Mouse (Mus musculus) C2C12 (cell line): Measurements from ENCODE around the gene Ogfrl1. TPM values are rescaled to one million over a fixed set of nuclear protein-coding genes. Genes with fewer than 3 reads are reported as not detected.
A peak's percentile ranks its signal among the peaks of the same experiment; 100 is the strongest.

Experiments used
- H3K27me3 ChIP-seq: one replicate; pipeline ENCODE4 v1.6.1; 2011; ENCODE audit not compliant: control insufficient read depth, insufficient read depth, insufficient read length
- H3K36me3 ChIP-seq: one replicate; pipeline ENCODE4 v1.6.1; 2011; ENCODE audit not compliant: control insufficient read depth, insufficient read depth
- H3K4me3 ChIP-seq: one replicate; pipeline ENCODE4 v1.5.1; 2011; ENCODE audit warnings: mild to moderate bottlenecking, control low read depth; ENCODE audit not compliant: poor library complexity, insufficient read depth, severe bottlenecking
- H3K79me2 ChIP-seq: one replicate; pipeline ENCODE4 v1.6.1; 2011; ENCODE audit not compliant: control insufficient read depth, insufficient read depth
- H3K79me3 ChIP-seq: one replicate; pipeline ENCODE4 v1.6.1; 2011; ENCODE audit warnings: low read depth, control low read depth
- H3ac ChIP-seq: one replicate; pipeline ENCODE3; 2011; ENCODE audit warnings: low read depth; ENCODE audit not compliant: control insufficient read depth, insufficient read length
- CEBPB ChIP-seq: IDR thresholded peaks from one replicate; pipeline ENCODE4 v1.6.1; 2011; ENCODE audit warnings: low read depth, mild to moderate bottlenecking, control low read depth, moderate library complexity
- CTCF ChIP-seq: IDR thresholded peaks from one replicate; pipeline ENCODE4 v1.5.1; 2011; ENCODE audit not compliant: control insufficient read depth, insufficient read depth, insufficient read length
- FOSL1 ChIP-seq: IDR thresholded peaks from one replicate; pipeline ENCODE4 v1.8.0; 2011; ENCODE audit warnings: mild to moderate bottlenecking, low read length; ENCODE audit not compliant: poor library complexity, insufficient read depth, severe bottlenecking
- MAX ChIP-seq: IDR thresholded peaks from one replicate; pipeline ENCODE4 v1.6.1; 2011; ENCODE audit warnings: mild to moderate bottlenecking, control low read depth
- MYOD1 ChIP-seq: IDR thresholded peaks from one replicate; pipeline ENCODE4 v1.6.1; 2011; ENCODE audit warnings: low read depth; ENCODE audit not compliant: control insufficient read depth, insufficient read length
- MYOG ChIP-seq: IDR thresholded peaks from one replicate; pipeline ENCODE4 v1.6.1; 2011; ENCODE audit not compliant: control insufficient read depth, insufficient read length; ENCODE audit errors: extremely low read depth
- USF1 ChIP-seq: IDR thresholded peaks from one replicate; pipeline ENCODE4 v1.6.1; 2011; ENCODE audit warnings: low read depth, mild to moderate bottlenecking, control low read depth, moderate library complexity
- polyA plus RNA-seq: library from polyadenylated mRNA; unstranded; fragments of >200 nt; fragmentation: generic; extraction: Trizol; gene quantifications from one replicate; pipeline ENCODE4 v1.2.1, GENCODE M21; 2012; ENCODE audit warnings: missing spikeins

Ogfrl1 gene
- polyA plus RNA-seq, 1 experiment = 1.5 TPM

GRCm38 (mm10) chr1:23384326-23384725 is 13.2 kb downstream of the Ogfrl1 start:
- no peaks in the 10 kb centered on the region for H3K79me3 ChIP-seq
- no peak overlapping the region for H3ac ChIP-seq
- peaks cover 7% of the 10 kb centered on the region for H3K27me3 ChIP-seq
- no peak for TF ChIP-seq USF1
- no peaks in the 10 kb centered on the region for H3K79me2 ChIP-seq
- no peaks in the 10 kb centered on the region for H3K36me3 ChIP-seq
- H3K4me3 ChIP-seq = no peak overlapping the region

DNA sequence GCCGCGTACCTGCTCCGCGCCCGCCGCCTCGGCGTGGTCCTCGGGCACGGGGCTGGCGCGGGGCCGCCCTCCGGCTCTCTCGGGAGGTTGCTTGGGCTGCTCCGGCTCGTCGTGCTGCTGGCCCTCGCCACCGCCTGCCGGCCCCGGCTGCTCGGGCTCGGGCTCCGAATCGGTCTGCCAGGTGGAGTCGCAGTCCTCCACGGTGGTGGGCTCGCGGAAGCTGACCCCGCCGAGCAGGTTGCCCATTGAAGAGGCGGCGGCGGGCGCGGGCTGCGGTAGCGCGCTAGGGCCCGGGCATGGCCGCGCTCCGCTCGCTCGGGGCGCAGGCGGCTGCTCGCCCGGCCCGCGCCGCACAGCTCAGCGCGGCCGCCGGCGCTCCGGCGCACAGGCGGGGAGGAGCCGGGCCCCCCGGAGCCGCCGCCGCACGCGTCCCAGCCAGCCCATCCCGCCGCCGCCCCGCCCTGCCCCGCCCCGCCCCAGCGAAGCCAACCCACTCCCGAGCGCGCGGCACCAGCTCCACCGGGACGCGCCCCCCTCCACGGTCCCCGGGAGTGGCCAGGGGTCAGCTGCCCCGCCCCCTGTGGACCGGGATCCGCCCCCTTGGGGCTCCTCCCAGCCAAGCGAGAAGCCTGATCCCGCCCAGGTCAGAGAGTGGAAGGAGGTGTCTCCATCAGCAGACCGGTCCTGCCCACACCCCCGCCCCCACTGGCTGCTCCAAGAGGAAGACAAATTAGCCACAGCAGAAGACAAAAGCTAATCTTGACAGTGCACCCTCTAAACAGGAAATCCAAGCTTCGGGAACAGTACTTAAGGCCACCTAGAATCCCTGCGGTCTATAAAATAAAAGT is 14.5 kb downstream of the Ogfrl1 start:
- H3K36me3 ChIP-seq = no peaks in the 10 kb centered on the region
- no peaks in the 10 kb centered on the region for H3K79me2 ChIP-seq
- H3K4me3 ChIP-seq = peak overlapping the region; percentile 39
- peak overlapping the region; percentile 83 for H3ac ChIP-seq
- peaks cover 3% of the 10 kb centered on the region for H3K27me3 ChIP-seq
- no peaks in the 10 kb centered on the region for H3K79me3 ChIP-seq
- no peak for TF ChIP-seq MYOG

DNA sequence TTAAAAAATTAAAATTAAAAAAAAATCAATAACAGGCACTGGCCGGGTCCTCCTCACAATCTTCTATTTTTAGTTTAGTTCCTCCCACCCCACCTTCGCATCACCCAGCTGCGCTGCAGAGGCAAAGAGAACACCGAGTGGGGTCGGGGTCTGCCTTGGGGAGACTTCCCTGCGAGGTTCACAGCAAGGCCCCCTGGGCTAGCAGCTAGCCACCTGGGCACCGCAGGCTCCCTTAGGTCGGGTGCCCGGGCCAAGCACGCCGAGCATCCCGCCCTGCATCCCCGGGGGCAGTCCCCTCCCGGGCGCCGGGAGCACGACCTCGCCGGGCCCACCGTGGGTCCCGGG is 15.1 kb downstream of the Ogfrl1 start:
- Histone ChIP-seq H3K27me3 (peaks cover 3% of the 10 kb centered on the region), H3K36me3 (no peaks in the 10 kb centered on the region), H3K79me2 (no peaks in the 10 kb centered on the region), H3K79me3 (no peaks in the 10 kb centered on the region), H3K4me3 (peak overlapping the region; percentile 39), H3ac (peak overlapping the region; percentile 83)
- TF ChIP-seq MAX = no peak
- no peak for TF ChIP-seq USF1
- no peak for TF ChIP-seq MYOD1

DNA sequence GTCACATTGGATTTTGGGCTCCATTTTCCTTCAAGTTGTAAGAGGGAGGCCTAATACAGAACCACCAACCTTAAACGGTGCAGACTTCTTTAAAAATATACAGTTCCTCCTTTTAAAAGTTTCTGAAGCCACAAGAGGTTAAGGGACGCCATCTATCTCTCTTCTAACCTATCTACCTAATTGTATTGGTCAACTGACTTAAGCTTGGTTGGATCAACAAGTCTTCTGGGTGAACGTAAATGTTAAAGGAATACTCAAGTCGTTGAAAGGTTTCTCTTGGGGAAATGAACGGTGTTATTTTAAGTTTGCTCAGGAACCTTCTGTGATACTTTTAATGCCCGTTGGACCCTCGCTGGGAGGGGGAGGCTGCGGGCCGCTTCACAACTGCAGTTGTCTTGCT is 15.5 kb downstream of the Ogfrl1 start:
- TF ChIP-seq MAX (no peak), CTCF (no peak), MYOD1 (no peak), USF1 (no peak), CEBPB (no peak), FOSL1 (no peak), MYOG (no peak)
- peaks cover 3% of the 10 kb centered on the region for H3K27me3 ChIP-seq
- H3K4me3 ChIP-seq = no peak overlapping the region
- H3ac ChIP-seq = no peak overlapping the region
- no peaks in the 10 kb centered on the region for H3K79me3 ChIP-seq
- no peaks in the 10 kb centered on the region for H3K36me3 ChIP-seq
- H3K79me2 ChIP-seq = no peaks in the 10 kb centered on the region

- H3K4me3 ChIP-seq = no peak overlapping the region
- TF ChIP-seq FOSL1 = no peak
- no peak for TF ChIP-seq CEBPB
- TF ChIP-seq MYOG = no peak
- TF ChIP-seq CTCF = no peak
- TF ChIP-seq MAX = no peak
- TF ChIP-seq MYOD1 = no peak
- no peaks in the 10 kb centered on the region for H3K36me3 ChIP-seq
- H3ac ChIP-seq = no peak overlapping the region
- no peaks in the 10 kb centered on the region for H3K27me3 ChIP-seq
- no peaks in the 10 kb centered on the region for H3K79me2 ChIP-seq
- no peaks in the 10 kb centered on the region for H3K79me3 ChIP-seq
Measured at GRCm38 (mm10) chr1:23379911-23380740, 17.4 kb downstream of the Ogfrl1 start.

- no peak for TF ChIP-seq USF1
- no peak for TF ChIP-seq FOSL1
- no peak for TF ChIP-seq CTCF
- TF ChIP-seq MAX = no peak
- no peak for TF ChIP-seq MYOD1
- TF ChIP-seq MYOG = no peak
- TF ChIP-seq CEBPB = no peak
- no peak overlapping the region for H3K4me3 ChIP-seq
- H3ac ChIP-seq = no peak overlapping the region
- no peaks in the 10 kb centered on the region for H3K79me2 ChIP-seq
- H3K36me3 ChIP-seq = no peaks in the 10 kb centered on the region
- no peaks in the 10 kb centered on the region for H3K79me3 ChIP-seq
- H3K27me3 ChIP-seq = no peaks in the 10 kb centered on the region
Measured at GRCm38 (mm10) chr1:23379321-23379720, 18.3 kb downstream of the Ogfrl1 start.
